Mouse (Mus musculus) gastrocnemius, adult 2 months (tissue): ENCODE results near the gene Nol4l. TPM values are rescaled to one million over a fixed set of nuclear protein-coding genes. Genes with fewer than 3 reads are reported as not detected.

ENCODE experiments used
- DNase-seq: peaks from one replicate; pipeline ENCODE4 v3.0.0; 2022
- H3K27ac ChIP-seq: fragments of 200-600 bp; 2 replicates; pipeline ENCODE4 v1.8.1; 2022; ENCODE audit warnings: mild to moderate bottlenecking
- H3K4me3 ChIP-seq: fragments of 200-600 bp; 2 replicates; pipeline ENCODE4 v1.8.1; 2022; ENCODE audit warnings: mild to moderate bottlenecking, moderate library complexity
- CTCF ChIP-seq: fragments of 200-600 bp; IDR thresholded peaks from 2 replicates; pipeline ENCODE4 v1.8.1; 2022; ENCODE audit warnings: antibody characterized with exemption, mild to moderate bottlenecking, moderate library complexity
- intact Hi-C: fragments of 180-260 bp; cut with DNase I; formaldehyde crosslinking; loops from one replicate; pipeline ENCODE4 v1.15.1; 2025
- total RNA-seq, 2 experiments: library from RNA; stranded (reverse); gene quantifications; 2 replicates each; pipeline ENCODE4 v1.2.3; 2021

Gene Nol4l
- total RNA-seq, 2 experiments from 2014 or later: 1.0 to 1.2 TPM

- intact Hi-C loops: no loop called here
- no peak for DNase-seq
- Histone ChIP-seq H3K4me3 (no peak overlapping the region), H3K27ac (no peak overlapping the region)
- TF ChIP-seq CTCF: no peak
These were observed 107.7 kb downstream of the Nol4l start for GRCm38 (mm10) chr2:153422051-153422450.

DNA sequence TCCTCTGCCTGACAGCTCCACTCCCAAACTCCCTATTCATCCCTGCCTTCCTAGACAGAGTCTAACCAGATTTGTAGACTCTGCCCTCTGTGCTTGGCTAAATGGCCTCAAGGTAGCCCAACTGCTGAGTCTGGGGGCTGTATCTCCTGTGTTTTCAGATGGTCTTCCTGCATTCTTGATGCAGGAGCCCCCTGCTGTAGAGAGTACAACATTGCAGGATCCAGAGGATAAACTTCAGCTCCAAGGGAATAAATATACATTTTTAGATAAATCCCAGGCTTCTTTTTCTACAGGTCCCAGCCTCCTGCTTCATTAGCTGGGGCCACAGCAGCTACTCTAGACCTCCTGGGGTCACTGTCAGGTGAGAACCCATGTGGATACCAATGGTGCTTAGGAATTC, 108.5 kb downstream of the Nol4l start:
- TF ChIP-seq CTCF: peak; percentile 45
- Histone ChIP-seq H3K27ac (no peak overlapping the region), H3K4me3 (no peak overlapping the region)
- intact Hi-C loops: no loop called here
- DNase-seq: no peak

DNA sequence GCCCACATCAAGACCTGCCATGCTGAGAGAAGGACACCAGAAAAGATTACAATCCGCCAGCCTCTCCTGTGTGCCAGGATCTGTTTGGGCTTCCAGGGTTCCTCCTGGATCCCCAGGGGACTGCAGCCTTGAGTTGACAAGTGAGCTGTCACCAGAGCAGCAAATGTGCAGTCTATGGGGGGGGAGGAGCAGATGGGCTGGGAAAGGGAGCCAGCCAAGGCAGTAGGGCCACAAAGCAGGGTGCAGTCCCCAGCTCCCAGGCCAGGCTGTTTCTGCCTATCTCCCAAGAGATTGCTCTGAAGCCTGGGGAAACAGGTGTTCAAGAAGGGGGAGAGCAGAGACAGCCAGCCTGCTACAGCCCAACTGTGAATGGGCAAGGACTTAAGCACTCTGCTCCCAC, 111.4 kb downstream of the Nol4l start:
- no peak for TF ChIP-seq CTCF
- intact Hi-C loops: loop anchor here (5.0 to 10.0 kb wide), 2 partner anchors 114 to 336 kb away; no protein-coding TSS in a partner anchor
- H3K27ac ChIP-seq: no peak overlapping the region
- no peak for DNase-seq
- no peak overlapping the region for H3K4me3 ChIP-seq

DNA sequence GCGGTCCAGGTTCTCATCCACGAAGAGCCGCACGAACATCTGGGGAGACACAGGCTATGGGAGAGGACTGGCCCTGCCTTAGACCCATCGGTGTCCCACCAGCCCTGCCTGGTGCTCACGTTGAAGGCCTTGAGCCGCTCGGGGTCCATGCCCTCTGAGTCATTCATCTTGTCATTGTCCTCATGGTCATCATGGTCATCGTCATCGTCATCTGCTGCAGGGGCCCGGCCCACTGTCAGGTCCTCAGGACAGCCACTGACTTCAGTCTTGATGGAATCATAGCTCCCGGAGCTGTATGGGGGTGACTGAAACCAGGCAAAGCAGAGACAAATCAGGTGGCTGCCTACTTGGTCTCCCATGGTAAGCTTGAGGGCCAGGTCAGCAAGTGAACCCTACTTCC, 111.9 kb downstream of the Nol4l start:
- Histone ChIP-seq H3K27ac (no peak overlapping the region), H3K4me3 (no peak overlapping the region)
- DNase-seq: no peak
- intact Hi-C loops: loop anchor here (5.0 to 10.0 kb wide), 2 partner anchors 113 to 336 kb away; no protein-coding TSS in a partner anchor
- no peak for TF ChIP-seq CTCF

DNA sequence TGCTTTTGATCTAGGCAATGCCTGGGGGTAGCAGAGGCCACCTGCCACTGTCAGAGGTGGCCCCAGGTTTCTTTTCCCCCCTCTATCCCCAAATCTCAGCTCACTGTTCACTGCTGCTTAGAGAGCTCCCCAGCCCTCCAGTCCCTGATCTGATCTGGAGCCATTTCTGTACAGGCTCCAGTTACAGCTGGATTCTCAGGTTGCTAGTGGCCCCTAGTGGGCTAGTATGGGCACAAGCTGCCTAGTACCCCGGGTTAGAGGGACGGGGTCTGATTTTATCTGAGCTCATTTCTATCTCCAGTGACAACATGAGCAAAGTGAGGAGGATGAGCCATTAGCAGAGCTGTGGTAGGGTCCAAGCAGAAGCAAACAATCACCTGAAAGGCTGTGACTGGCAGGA, 115.2 kb downstream of the Nol4l start:
- peak; percentile 75 for TF ChIP-seq CTCF
- intact Hi-C loops: loop anchor here (2.0 to 10.0 kb wide), 3 partner anchors 110 to 332 kb away; no protein-coding TSS in a partner anchor

GRCm38 (mm10) chr2:153412563-153412962, 117.2 kb downstream of the Nol4l start:
- Histone ChIP-seq H3K4me3 (no peak overlapping the region), H3K27ac (no peak overlapping the region)
- intact Hi-C loops: loop anchor here (10.0 kb wide), 1 partner anchor 108 kb away; no protein-coding TSS in a partner anchor
- 0 out of 2 replicates have a peak, but pooled peaks have one; percentile 1 for TF ChIP-seq CTCF
- DNase-seq: no peak

More for the DNA sequence above, 115.2 kb downstream of the Nol4l start:
- DNase-seq: peak; percentile 44
- Histone ChIP-seq H3K4me3 (no peak overlapping the region), H3K27ac (no peak overlapping the region)

- H3K4me3 ChIP-seq: no peak overlapping the region
- DNase-seq: no peak
- H3K27ac ChIP-seq: no peak overlapping the region
- intact Hi-C loops: loop anchor here (10.0 kb wide), 1 partner anchor 107 kb away; no protein-coding TSS in a partner anchor
- no peak for TF ChIP-seq CTCF
These were observed 118.2 kb downstream of the Nol4l start for GRCm38 (mm10) chr2:153411557-153411956.

DNA sequence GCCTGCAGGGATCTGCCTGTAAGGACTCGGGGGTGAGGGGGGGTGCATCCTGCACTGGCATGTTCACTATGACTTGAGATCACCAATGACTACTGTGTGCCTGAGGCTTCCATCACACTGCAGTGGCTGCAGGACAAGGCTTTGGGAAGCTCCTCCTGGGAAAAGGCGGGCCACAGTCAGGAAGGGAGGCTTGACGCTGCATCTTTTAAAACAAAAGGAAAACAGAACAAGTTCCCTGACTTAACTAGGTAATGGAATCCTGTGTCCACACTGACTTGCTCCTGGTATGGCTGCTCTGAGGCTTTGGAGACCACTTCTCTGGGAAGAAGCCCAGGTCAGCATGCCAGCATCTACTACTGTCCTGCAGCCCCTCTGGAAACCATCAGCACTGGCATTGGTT, 120.8 kb downstream of the Nol4l start:
- intact Hi-C loops: no loop called here

GRCm38 (mm10) chr2:153406882-153407281, 122.9 kb downstream of the Nol4l start:
- Histone ChIP-seq H3K27ac (peak overlapping the region; percentile 9; the same call in 1 of the 2 replicates), H3K4me3 (no peak overlapping the region)
- DNase-seq: no peak
- intact Hi-C loops: no loop called here
- no peak for TF ChIP-seq CTCF

More for the DNA sequence above, 120.8 kb downstream of the Nol4l start:
- Histone ChIP-seq H3K4me3 (no peak overlapping the region), H3K27ac (0 out of 2 replicates have a peak overlapping the region, but pooled peaks have one; percentile 5)
- DNase-seq: no peak
- TF ChIP-seq CTCF: no peak

- DNase-seq: no peak
- H3K4me3 ChIP-seq: no peak overlapping the region
- no peak for TF ChIP-seq CTCF
- intact Hi-C loops: no loop called here
- no peak overlapping the region for H3K27ac ChIP-seq
These were observed 124.9 kb downstream of the Nol4l start for GRCm38 (mm10) chr2:153404882-153405281.

DNA sequence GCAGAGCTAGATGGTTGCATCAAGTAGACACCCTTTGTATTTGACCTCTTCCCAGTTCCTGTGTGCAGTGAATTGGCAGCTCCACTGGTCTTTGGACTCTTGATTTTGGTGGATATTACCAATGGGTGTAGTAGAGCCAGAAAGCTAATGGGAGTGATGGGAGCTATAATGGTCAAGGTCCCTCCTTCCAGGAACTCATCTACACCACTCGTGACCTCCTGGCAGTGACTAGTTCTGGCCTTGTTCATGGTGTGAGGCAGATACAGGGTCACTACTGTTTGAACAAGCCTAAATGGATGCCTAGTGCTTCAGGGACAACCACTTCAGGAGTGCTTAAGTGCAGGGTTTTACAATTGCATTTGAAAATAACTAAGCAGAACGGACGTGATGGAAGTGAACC, 125.7 kb downstream of the Nol4l start:
- intact Hi-C loops: no loop called here
- TF ChIP-seq CTCF: no peak
- H3K27ac ChIP-seq: no peak overlapping the region
- DNase-seq: no peak
- H3K4me3 ChIP-seq: no peak overlapping the region

DNA sequence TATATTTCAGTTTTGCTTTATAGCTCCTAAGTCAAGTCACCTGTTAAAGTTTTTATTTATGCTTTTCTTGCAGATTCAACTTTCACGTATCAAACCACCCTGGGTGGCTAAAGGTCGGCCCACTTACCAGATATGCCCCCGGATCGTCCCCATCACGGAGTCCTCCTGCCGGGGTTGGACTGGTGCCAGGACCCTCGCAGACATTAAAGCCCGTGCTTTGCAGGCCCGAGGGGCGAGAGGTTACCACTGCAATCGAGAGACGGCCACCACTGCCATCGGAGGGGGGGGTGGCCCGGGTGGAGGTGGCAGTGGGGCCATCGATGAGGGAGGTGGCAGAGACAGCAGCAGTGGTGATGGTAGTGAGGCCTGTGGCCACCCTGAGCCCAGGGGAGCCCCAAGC, 130.6 kb downstream of the Nol4l start:
- Histone ChIP-seq H3K4me3 (no peak overlapping the region), H3K27ac (no peak overlapping the region)
- TF ChIP-seq CTCF: no peak
- intact Hi-C loops: no loop called here
- no peak for DNase-seq

DNA sequence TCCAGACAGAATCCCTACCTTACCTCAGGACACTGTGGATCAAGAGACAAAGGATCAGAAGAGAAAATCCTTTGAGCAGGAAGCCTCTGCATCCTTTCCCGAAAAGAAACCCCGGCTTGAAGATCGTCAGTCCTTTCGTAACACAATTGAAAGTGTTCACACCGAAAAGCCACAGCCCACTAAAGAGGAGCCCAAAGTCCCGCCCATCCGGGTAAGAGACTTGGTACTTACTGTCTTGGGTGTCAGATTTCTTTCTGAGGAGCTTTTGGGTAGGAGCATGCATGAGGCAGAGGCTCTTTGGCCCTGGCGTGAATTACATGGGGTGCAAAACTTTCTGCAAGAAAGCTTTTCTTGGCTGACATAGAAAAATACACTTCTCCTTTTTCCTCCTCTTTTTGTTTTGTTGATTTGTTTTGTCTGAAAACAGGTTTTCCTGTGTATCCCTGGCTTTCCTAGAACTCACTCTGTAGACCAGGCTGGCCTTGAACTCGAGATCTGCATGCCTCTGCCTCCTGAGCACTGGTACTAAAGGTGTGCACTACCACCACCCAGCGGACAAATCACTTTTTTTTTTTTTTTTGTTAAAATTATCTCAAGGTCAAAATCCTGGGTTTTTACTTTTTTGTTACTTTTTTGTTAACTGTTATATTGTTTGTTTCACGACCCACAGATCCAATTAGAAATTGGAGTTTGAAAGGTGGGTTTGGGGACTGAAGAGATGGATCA, 131.8 kb downstream of the Nol4l start:
- Histone ChIP-seq H3K4me3 (no peak overlapping the region), H3K27ac (no peak overlapping the region)
- no peak for TF ChIP-seq CTCF
- no peak for DNase-seq
- intact Hi-C loops: no loop called here

- no peak for DNase-seq
- Histone ChIP-seq H3K4me3 (no peak overlapping the region), H3K27ac (no peak overlapping the region)
- intact Hi-C loops: no loop called here
- no peak for TF ChIP-seq CTCF
These were observed 136.7 kb downstream of the Nol4l start for GRCm38 (mm10) chr2:153393045-153393444.
